Mouse (Mus musculus) embryonic fibroblast, embryonic 13.5 days (primary cell): ENCODE measurements at regions not wholly inside any gene's neighbourhood (a gene's known extent, or its start where the extent isn't known, plus 50 kb on each side); places are given as distances from the start of the nearest gene placed in this dataset.

ENCODE experiments used
- CTCF ChIP-seq: IDR thresholded peaks from 2 replicates; pipeline ENCODE4 v1.5.1; 2011; ENCODE audit warnings: mild to moderate bottlenecking, control low read depth, low read length, moderate library complexity, borderline replicate concordance; ENCODE audit not compliant: insufficient read depth
- POLR2A ChIP-seq: IDR thresholded peaks from 2 replicates; pipeline ENCODE4 v1.6.1; 2011; ENCODE audit warnings: low read depth, mild to moderate bottlenecking, control low read depth, low read length, moderate library complexity

DNA sequence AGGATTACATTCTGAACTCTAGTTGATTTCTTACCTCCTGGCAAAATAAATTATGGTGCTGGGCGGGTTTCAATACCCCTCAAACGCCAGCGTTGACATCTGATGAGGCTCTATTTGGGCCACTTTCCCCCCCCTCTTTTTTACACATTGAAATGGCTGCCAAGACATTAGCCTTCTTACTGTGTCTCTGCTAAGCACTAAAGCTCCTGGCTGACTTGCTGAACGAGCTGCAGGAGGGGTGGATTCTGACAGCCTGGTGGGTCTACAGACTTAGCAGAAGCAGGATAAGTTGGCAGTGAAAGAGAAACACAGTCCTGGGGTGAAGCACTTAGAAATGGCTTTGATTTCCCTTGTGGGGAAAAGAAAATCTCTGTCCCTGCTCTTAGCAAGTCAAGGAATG lies 172.9 kb downstream of the Dmrt2 start:
- TF ChIP-seq POLR2A (no peak), CTCF (no peak)
